Mouse (Mus musculus) 3T3-L1 (cell line): Measurements from ENCODE around the gene Obp2b.
"Not testable (repeated sequence)": the region's sequence is repeated elsewhere in the genome, so short reads cannot be mapped to it uniquely, and the experiment has no call there.

Source experiments
- DNase-seq: peaks from one replicate; pipeline ENCODE4 v3.0.0-alpha.2; 2015; ENCODE audit warnings: low read depth, low spot score

Obp2b gene

DNA sequence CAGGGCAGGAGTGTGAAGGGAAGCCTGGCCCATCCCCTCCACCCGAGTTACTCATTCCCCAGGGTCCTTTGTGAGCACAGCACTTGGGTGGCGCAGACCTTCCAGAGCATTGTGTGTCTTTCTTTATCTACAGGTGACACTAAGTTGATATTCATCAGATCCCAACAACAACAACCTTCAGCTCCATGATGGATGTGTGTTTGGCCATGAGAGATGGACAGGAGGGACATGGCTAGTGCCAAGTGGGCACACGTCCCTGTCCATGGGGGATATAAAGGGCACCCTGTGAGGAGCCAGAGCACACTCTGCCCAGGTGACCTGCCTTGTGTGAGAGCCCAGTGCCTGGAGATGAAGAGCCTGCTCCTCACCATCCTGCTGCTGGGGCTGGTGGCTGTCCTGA, at the start of gene Obp2b:
Gene Obp2b, plus strand, starts transcription at position 301 of the 400 bp plus-strand sequence.
- not testable (repeated sequence) for DNase-seq

GRCm38 (mm10) chr2:25694605-25695004, 42.2 kb upstream of the Obp2b start:
- DNase-seq = peak; percentile 83

GRCm38 (mm10) chr2:25696951-25697350, 39.9 kb upstream of the Obp2b start:
- DNase-seq = no peak

- no peak for DNase-seq
These were observed 38.1 kb upstream of the Obp2b start for GRCm38 (mm10) chr2:25698696-25699095.

DNA sequence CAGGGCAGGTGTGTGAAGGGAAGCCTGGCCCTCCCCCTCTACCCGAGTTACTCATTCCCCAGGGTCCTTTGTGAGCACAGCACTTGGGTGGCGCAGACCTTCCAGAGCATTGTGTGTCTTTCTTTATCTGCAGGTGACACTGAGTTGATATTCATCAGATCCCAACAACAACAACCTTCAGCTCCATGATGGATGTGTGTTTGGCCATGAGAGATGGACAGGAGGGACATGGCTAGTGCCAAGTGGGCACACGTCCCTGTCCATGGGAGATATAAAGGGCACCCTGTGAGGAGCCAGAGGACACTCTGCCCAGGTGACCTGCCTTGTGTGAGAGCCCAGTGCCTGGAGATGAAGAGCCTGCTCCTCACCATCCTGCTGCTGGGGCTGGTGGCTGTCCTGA, 37.1 kb upstream of the Obp2b start, which contains the start of gene Obp2a:
Gene Obp2a, plus strand, starts transcription at position 301 of the 400 bp plus-strand sequence.
- not testable (repeated sequence) for DNase-seq

GRCm38 (mm10) chr2:25701001-25701400, 35.8 kb upstream of the Obp2b start:
- no peak for DNase-seq

DNA sequence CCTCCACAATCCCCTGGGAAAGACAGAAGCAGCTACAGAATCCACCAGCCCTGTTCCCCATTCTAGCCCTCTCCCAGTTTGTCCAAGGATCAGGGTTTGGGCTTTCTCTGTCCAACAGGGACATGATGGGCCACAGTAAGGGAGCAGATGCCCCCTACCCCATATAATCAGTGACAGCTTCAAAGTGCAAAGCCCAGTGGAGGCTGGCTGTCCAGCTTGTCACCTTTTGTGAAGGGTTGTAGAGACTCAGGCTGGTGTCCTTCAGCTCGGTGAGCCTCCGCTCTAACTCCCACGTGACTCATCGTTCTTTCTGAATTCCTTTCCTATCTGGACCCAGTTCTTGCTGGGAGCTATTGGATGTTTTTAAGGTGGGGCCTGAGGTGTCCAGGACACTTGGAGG, 33.1 kb upstream of the Obp2b start:
- DNase-seq = no peak

DNA sequence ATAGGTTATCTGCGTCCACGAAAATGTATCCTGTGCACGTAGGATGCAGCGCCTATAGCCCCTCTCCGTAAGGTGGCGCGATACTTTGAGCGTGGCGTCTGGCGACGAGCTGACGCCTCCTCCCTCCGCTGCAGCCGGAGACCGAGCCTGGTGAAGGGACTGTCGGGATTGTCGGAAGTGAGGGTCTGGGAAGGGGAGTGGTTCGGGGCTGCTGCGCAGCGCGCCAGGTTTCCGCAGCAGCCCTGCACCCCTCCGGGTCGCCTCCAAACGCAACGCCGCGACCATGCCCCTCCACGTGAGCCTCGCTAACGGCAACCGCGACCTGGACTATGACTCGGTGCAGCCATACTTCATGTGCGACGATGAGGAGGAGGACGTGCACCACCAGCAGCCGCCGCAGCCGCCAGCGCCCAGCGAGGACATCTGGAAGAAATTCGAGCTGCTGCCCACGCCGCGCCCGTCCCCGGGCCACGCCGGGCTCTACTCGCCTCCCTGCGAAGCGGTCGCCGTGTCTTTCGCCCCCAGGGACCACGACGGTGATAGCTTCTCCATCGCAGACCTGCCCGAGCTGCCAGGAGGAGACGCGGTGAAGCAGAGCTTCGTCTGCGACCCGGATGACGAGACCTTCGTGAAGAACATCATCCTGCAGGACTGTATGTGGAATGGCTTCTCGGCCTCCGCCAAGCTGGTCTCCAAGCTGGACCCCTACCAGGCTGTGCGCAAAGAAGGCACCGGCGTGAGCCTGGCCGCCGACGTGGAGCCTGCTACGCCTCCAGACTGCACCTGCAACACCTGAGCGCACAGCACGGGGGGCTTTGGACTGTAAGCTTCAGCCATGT, 29.9 kb upstream of the Obp2b start, which contains the start of gene Bmyc:
Gene Bmyc, plus strand, starts transcription at position 97 of the 839 bp plus-strand sequence.
- DNase-seq = no peak

DNA sequence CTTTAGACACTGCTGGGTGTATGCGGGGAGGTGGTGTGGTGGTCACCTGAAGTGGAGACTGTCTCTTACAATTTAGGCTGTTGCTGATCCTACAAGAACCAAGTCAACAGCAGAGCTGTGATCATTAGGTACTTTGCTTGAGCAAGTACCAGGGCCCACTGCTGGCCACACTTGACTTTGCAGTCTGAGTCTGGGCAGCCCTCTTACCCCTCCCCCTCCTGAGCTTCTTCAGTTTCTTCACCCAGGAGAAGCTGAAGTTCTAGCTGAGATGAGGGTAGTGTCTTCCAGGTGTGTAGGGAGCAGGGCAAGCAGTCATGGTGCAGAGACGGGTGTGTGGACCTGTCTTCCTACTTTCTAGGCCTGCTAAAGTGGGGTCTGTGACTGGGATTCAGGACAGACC, 28.7 kb upstream of the Obp2b start:
- no peak for DNase-seq

DNA sequence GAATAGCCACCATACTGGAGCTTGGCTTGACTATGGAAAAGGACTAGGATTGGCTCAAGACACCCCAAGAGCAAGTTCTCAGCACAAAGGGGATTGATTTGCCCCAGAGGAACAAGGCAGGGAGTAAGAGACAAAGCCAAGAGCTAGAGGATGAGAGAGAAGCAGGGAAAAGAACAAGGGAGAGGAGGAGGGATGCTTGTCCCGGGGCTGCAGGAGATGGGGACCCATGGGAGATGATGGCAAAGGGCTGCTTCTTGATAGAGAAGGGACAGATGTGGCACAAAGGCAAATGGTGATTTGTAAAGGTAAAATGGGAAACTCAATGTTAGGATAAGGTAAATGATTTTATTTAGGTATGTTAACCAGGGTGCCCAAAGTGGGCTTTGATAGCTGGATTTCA, 27.8 kb upstream of the Obp2b start:
- DNase-seq = not testable (repeated sequence)

- DNase-seq = not testable (repeated sequence)
These were observed 27.0 kb upstream of the Obp2b start for GRCm38 (mm10) chr2:25709791-25710190.

DNA sequence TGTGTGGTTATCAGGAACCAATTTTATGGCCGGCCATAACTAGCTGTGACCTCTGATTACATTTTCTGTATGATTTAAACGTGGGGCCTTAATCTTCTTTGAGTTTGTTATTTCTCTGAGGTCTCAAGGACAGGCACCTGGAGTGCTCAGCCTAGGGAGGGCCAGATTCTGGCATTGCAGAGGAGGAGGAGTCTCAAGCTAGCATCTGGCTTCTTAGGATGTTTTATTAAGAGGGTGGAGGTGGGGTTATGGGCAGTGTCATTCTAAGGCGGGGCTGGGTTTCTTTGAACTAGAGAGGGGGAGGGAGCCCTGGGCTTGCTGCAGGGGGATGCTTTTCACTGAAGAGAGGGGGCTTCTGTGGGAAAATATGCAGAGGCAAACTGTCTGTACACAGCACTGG, 25.2 kb upstream of the Obp2b start:
- not testable (repeated sequence) for DNase-seq

DNA sequence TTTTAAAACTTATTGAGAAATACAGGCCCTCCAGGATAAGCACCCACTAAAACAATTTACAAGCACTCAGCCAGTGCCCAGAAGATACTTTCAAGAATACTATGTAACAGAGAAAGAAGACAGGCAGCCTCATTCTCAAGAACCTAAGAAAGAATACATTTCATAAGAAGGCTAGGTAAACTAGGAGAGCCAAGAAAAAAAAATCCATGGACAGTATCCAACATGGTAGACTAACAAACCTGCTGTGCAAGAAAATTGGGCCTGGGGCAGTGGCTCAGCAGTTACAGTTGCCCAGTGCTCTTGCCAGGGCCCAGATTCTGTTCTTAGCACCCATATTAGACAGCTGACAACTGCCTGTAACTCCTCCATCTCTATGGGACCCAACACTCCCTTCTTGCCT, 19.6 kb upstream of the Obp2b start:
- no peak for DNase-seq

- no peak for DNase-seq
These were observed 3.4 kb upstream of the Obp2b start for GRCm38 (mm10) chr2:25733199-25733930.

- no peak for DNase-seq
These were observed 4.9 kb downstream of the Obp2b start for GRCm38 (mm10) chr2:25741671-25742070.

DNA sequence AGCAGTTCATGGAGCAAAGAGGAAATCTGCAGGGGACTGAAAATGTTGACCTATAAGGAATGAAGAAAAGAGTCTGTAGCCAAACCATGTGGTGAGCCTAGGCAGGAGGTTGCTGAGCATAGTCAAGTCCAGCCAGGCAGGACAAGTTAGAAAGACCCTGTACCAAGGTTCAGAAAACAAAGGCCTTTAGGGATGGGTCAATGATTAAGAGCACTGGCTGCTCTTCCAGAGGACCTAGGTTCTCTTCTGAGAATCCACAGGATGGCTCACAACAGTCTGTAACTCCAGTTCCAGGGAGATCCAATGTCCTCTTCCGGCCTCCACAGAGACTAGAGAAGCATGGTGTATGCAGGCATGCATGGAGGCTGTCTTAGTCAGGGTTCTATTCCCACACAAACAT, 17.4 kb downstream of the Obp2b start:
- no peak for DNase-seq

GRCm38 (mm10) chr2:25758064-25758625, 21.3 kb downstream of the Obp2b start:
- no peak for DNase-seq

- DNase-seq = no peak
These were observed 28.5 kb downstream of the Obp2b start, which contains the start of gene Lcn3 for GRCm38 (mm10) chr2:25765269-25765668. Gene Lcn3 (plus strand): TSS chr2:25765569.

DNA sequence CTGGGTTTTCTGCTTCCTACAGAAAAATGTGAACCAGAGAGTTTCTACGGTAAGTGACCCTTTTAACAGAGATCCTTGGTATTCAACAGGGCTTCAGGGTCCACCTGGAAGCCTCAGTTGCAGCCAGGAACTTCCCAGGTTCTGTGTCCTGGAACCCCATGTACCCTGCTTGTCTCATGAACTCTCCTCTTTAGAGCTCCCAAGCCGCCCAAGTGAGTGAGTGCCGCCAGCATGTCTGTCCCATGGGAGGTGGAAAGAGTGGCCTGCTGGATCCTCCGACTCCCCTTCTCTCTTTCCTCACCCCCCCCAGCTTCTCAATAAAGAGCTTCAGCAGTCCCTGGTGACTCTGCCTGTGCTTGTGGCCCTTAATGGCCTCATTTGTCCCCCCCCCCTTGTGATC, 31.0 kb downstream of the Obp2b start:
- DNase-seq = no peak

- DNase-seq = no peak
These were observed 36.7 kb downstream of the Obp2b start for GRCm38 (mm10) chr2:25773507-25773906.

DNA sequence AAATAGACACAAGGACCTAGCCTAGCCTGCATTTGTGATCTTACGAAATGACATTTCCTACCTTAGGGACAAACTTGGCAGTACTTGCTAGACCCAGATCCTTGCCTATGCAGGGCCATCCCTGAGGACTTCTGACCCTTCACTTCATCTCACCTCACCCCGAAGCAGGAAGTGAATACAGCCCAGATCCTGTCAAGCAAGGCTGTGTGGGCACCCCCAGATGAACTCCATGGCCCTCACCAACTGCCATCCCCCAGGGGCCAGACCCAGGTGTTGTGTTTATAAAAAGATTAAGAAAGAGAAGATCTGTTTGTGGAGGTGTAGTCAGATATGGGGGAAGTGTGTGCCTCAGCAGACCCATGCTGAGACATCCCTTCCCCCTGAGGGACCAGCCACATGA, 37.8 kb downstream of the Obp2b start:
- no peak for DNase-seq

GRCm38 (mm10) chr2:25775991-25776390, 39.2 kb downstream of the Obp2b start:
- DNase-seq = no peak
